In genomic region chr15:79292779-79293178, GRCm38 (mm10) we compare ENCODE assay signal across 22 mouse cellular contexts.
"Had no signal": no experiment of that assay in that cellular context is flagged by ENCODE, and none has a peak within 500 bp of the region (broad histone marks: within the 10 kb centered on the region; RNA-seq: fewer than 3 reads in every experiment).

No protein-coding gene starts in this region.

- DNase-seq: heart, postnatal 10 days; heart, postnatal 14 days; heart, postnatal 36 days; heart, postnatal 4 days; kidney, adult 11 months; kidney, adult 18-20 months; kidney, adult 2 months; kidney, adult 8-10 months; kidney, adult 9 months; kidney, postnatal 10 days; kidney, postnatal 14 days; kidney, postnatal 25 days; kidney, postnatal 36 days; kidney, postnatal 4 days; layer of hippocampus, adult 9-11 months; layer of hippocampus, postnatal 36 days had no signal

- ATAC-seq: hindbrain, embryonic 16.5 days; hindbrain, postnatal 0 days; inflammation-experienced regulatory T-cells, adult 6 months; intestine, embryonic 15.5 days; intestine, embryonic 16.5 days; intestine, postnatal 0 days had no signal
